Mouse (Mus musculus) kidney, embryonic 14.5 days (tissue): ENCODE results near the gene Pip5k1c. TPM values are rescaled to one million over a fixed set of nuclear protein-coding genes. Genes with fewer than 3 reads are reported as not detected.
A peak's percentile ranks its signal among the peaks of the same experiment; 100 is the strongest.

ENCODE experiments used
- ATAC-seq: fragments of 200-750 bp; cut with Nextera tagmentation; 2 replicates; pipeline ENCODE4 v1.8.0; 2017; ENCODE audit warnings: moderate number of reproducible peaks, mild to moderate bottlenecking, moderate TSS enrichment, moderate library complexity; ENCODE audit not compliant: low FRiP score, low TSS enrichment
- H3K27ac ChIP-seq: fragments of 300-500 bp; sonication (generic); 2 replicates; pipeline ENCODE4 v1.5.1; 2014; ENCODE audit warnings: low read depth, mild to moderate bottlenecking, low read length, moderate library complexity, mixed read lengths
- H3K27me3 ChIP-seq: fragments of 300-500 bp; sonication (generic); 2 replicates; pipeline ENCODE4 v1.6.1; 2014; ENCODE audit warnings: mild to moderate bottlenecking, low read length; ENCODE audit not compliant: control insufficient read depth, insufficient read depth
- H3K36me3 ChIP-seq: fragments of 300-500 bp; sonication (generic); 2 replicates; pipeline ENCODE4 v1.6.1; 2014; ENCODE audit warnings: low read length, mixed read lengths; ENCODE audit not compliant: control insufficient read depth, insufficient read depth
- H3K4me1 ChIP-seq: fragments of 300-500 bp; sonication (generic); 2 replicates; pipeline ENCODE4 v1.6.1; 2014; ENCODE audit warnings: low read length, mixed read lengths; ENCODE audit not compliant: control insufficient read depth, insufficient read depth
- H3K4me2 ChIP-seq: fragments of 300-500 bp; sonication (generic); replicated peaks from 2 replicates; pipeline ENCODE4 v1.6.1; 2014; ENCODE audit warnings: low read depth, mild to moderate bottlenecking, low read length
- H3K4me3 ChIP-seq: fragments of 300-500 bp; sonication (generic); 2 replicates; pipeline ENCODE4 v1.5.1; 2014; ENCODE audit warnings: mild to moderate bottlenecking, low read length
- H3K9ac ChIP-seq: fragments of 300-500 bp; sonication (generic); 2 replicates; pipeline ENCODE4 v1.6.1; 2014; ENCODE audit warnings: low read depth, mild to moderate bottlenecking, low read length, moderate library complexity
- H3K9me3 ChIP-seq: fragments of 300-500 bp; sonication (generic); 2 replicates; pipeline ENCODE4 v1.6.1; 2016; ENCODE audit warnings: low read length; ENCODE audit not compliant: control insufficient read depth
- WGBS: fragments of 180-500 bp; shearing (Covaris S2); extraction: QIAGEN DNeasy Blood & Tissue Kit; methylation state at CpG from one replicate; pipeline ENCODE4 v1.1.7; 2014; 5-methylcytosine and 5-hydroxymethylcytosine counted together
- polyA plus RNA-seq: library from polyadenylated mRNA; unstranded; fragments of >200 nt; fragmentation: Nextera tagmentation; extraction: Ambion mirVana; gene quantifications from 2 replicates; pipeline ENCODE4 v1.2.1, GENCODE M21; 2014

Pip5k1c gene
- polyA plus RNA-seq, 1 experiment from 2014 or later, result 60.7 TPM

GRCm38 (mm10) chr10:81257158-81258039 lies 35.4 kb upstream of the Pip5k1c start:
- H3K9me3 ChIP-seq, result peaks cover 4% of the 10 kb centered on the region; the same call in 1 of the 2 replicates
- no peak overlapping the region for H3K27ac ChIP-seq
- WGBS, result under 1% methylated on average over 62 of the region's 62 CpGs
- peak overlapping the region; percentile 15; the same call in 1 of the 2 replicates for H3K9ac ChIP-seq
- ATAC-seq, result 0 out of 2 replicates have a peak, but pooled peaks have one; percentile 7
- peak overlapping the region; percentile 73 for H3K4me2 ChIP-seq
- peak overlapping the region; percentile 43 for H3K4me3 ChIP-seq
- peaks cover 49% of the 10 kb centered on the region for H3K27me3 ChIP-seq
- 0 out of 2 replicates have a peak, but pooled peaks cover 10% of the 10 kb centered on the region for H3K4me1 ChIP-seq
- peaks cover 6% of the 10 kb centered on the region; the same call in 1 of the 2 replicates for H3K36me3 ChIP-seq

DNA sequence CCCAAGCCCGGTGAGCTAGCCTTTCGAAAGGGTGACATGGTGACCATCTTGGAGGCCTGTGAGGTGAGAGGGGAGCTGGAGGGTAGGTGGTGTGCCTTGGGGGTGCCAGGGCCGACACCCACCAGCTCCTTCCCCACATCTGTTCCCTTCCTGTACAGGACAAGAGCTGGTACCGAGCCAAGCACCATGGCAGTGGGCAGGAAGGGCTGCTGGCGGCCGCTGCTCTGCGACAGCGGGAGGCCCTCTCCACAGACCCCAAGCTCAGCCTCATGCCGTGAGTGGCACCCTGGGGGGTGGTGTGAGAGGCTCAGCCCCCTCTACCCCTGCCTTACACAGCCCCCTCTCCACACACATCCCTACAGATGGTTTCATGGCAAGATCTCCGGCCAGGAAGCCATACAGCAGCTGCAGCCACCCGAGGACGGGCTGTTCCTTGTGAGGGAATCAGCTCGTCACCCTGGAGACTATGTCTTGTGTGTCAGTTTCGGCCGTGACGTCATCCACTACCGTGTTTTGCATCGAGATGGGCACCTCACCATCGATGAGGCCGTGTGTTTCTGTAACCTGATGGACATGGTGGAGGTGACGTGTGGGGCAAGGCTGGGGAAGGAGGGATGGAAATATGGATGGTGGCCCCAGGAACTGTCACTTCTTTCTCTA lies 33.4 kb upstream of the Pip5k1c start:
- WGBS, result 43% methylated on average over 21 of the region's 21 CpGs

GRCm38 (mm10) chr10:81261025-81261424 lies 31.7 kb upstream of the Pip5k1c start:
- Histone ChIP-seq H3K4me3 (no peak overlapping the region), H3K36me3 (peaks cover 36% of the 10 kb centered on the region), H3K4me1 (peaks cover 13% of the 10 kb centered on the region; the same call in 1 of the 2 replicates), H3K27ac (no peak overlapping the region), H3K27me3 (peaks cover 29% of the 10 kb centered on the region), H3K9ac (no peak overlapping the region), H3K4me2 (no peak overlapping the region), H3K9me3 (peaks cover 4% of the 10 kb centered on the region; the same call in 1 of the 2 replicates)
- WGBS, result 91% methylated on average over 4 of the region's 4 CpGs
- no peak for ATAC-seq

More for the DNA sequence above, 33.4 kb upstream of the Pip5k1c start:
- peaks cover 23% of the 10 kb centered on the region for H3K36me3 ChIP-seq
- H3K27ac ChIP-seq, result no peak overlapping the region
- H3K9me3 ChIP-seq, result peaks cover 4% of the 10 kb centered on the region; the same call in 1 of the 2 replicates
- H3K9ac ChIP-seq, result no peak overlapping the region
- 0 out of 2 replicates have a peak, but pooled peaks cover 6% of the 10 kb centered on the region for H3K4me1 ChIP-seq
- ATAC-seq, result no peak
- peaks cover 31% of the 10 kb centered on the region for H3K27me3 ChIP-seq
- H3K4me2 ChIP-seq, result no peak overlapping the region
- no peak overlapping the region for H3K4me3 ChIP-seq

DNA sequence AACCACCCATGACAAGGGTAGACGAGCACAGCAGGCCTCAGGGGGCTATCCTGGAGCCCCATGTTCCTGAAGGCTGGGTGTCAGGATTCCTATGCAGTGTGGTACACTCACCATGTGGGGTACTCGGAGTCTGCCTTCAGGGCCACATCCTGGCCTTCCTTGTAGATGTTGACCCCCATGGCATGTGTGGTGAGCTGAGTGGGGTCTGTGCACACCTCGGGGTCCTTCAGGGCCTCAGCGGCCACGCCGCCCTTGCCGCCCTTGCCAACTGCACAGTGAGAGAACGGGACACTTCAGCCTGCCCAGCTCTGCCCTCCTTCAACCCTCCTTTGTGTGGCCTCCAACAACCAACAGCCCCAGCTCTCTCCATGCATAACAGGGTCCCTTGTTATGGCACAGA lies 27.2 kb upstream of the Pip5k1c start:
- Histone ChIP-seq H3K9ac (peak overlapping the region; percentile 85; the same call in 1 of the 2 replicates), H3K4me1 (peaks cover 19% of the 10 kb centered on the region; the same call in 1 of the 2 replicates), H3K4me3 (peak overlapping the region; percentile 73), H3K27ac (no peak overlapping the region), H3K36me3 (peaks cover 38% of the 10 kb centered on the region), H3K9me3 (peaks cover 2% of the 10 kb centered on the region; the same call in 1 of the 2 replicates), H3K27me3 (no peaks in the 10 kb centered on the region), H3K4me2 (peak overlapping the region; percentile 75)
- WGBS, result 98% methylated on average over 8 of the region's 8 CpGs
- ATAC-seq, result no peak

GRCm38 (mm10) chr10:81266211-81267105 lies 26.3 kb upstream of the Pip5k1c start, which contains the start of the genes Mrpl54 and Apba3:
Mrpl54 (minus strand) TSS chr10:81266934.
Apba3 (plus strand) TSS chr10:81266960.
- Histone ChIP-seq H3K27ac (peak within 1 kb of the TSS; percentile 79), H3K27me3 (no peaks in the 10 kb centered on the region), H3K4me3 (peak within 1 kb of the TSS; percentile 79), H3K4me2 (peak within 1 kb of the TSS; percentile 91), H3K9me3 (no peaks in the 10 kb centered on the region), H3K9ac (peak within 1 kb of the TSS; percentile 85), H3K4me1 (peaks cover 19% of the 10 kb centered on the region; the same call in 1 of the 2 replicates), H3K36me3 (peaks cover 44% of the 10 kb centered on the region)
- peak; percentile 94 for ATAC-seq
- WGBS, result under 1% methylated on average over 48 of the region's 48 CpGs

DNA sequence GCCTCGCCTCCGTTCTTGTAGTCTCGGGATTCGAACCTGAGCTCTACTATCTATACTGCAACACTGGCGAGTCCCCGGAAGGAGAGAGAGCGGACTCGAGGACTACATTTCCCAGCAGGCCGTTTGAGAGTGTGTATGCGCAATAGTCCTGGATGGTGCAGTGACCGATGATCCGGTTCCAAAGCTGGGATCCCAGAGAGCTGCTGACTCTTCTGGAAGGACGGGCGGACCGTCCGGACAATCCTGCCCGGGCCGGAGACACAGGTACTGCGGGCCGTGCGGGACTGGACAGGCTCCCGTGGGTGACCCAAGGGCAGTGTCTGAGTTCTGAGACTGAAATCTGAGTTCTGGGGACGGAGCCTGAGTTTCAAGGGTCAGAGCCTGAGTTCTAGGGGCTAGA lies 24.7 kb upstream of the Pip5k1c start:
- peak; percentile 50; the same call in 1 of the 2 replicates for ATAC-seq
- H3K4me1 ChIP-seq, result peaks cover 19% of the 10 kb centered on the region; the same call in 1 of the 2 replicates
- peaks cover 50% of the 10 kb centered on the region for H3K36me3 ChIP-seq
- H3K4me3 ChIP-seq, result peak overlapping the region; percentile 79
- H3K27me3 ChIP-seq, result no peaks in the 10 kb centered on the region
- H3K27ac ChIP-seq, result no peak overlapping the region
- H3K9me3 ChIP-seq, result no peaks in the 10 kb centered on the region
- H3K4me2 ChIP-seq, result peak overlapping the region; percentile 91
- H3K9ac ChIP-seq, result peak overlapping the region; percentile 89
- under 1% methylated on average over 23 of the region's 23 CpGs for WGBS

GRCm38 (mm10) chr10:81268643-81269412 lies 23.9 kb upstream of the Pip5k1c start:
- no peak for ATAC-seq
- H3K9me3 ChIP-seq, result no peaks in the 10 kb centered on the region
- no peak overlapping the region for H3K27ac ChIP-seq
- WGBS, result 82% methylated on average over 16 of the region's 16 CpGs
- peak overlapping the region; percentile 79 for H3K4me3 ChIP-seq
- peaks cover 51% of the 10 kb centered on the region for H3K36me3 ChIP-seq
- no peaks in the 10 kb centered on the region for H3K27me3 ChIP-seq
- peaks cover 19% of the 10 kb centered on the region; the same call in 1 of the 2 replicates for H3K4me1 ChIP-seq
- H3K4me2 ChIP-seq, result peak overlapping the region; percentile 91
- H3K9ac ChIP-seq, result peak overlapping the region; percentile 89
